12 mouse cellular contexts compared by ENCODE assay signal in the genomic region with DNA sequence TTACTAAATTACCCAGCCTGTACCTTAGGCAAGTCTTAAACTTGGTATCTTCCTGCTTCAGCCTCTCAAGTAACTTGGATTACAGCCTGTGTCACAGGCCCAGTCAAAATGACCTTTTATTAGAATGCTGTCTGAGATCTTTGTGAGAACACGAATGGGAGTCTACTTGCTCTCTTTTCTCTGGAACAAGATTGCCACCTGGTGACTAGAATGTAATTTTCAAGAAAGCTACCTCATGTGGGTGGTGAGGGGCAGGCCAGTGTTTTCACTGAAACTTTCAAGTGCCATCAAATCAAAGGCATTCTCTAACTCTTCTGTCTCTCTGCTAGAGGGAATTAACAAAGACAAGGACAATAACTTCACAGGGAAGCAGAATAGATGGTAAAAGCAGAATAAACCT. TPM values are rescaled to one million over a fixed set of nuclear protein-coding genes. Genes with fewer than 3 reads are reported as not detected.
DNase-seq lines count a peak whose midpoint lies in the region; ATAC-seq lines count a peak whose summit lies in the region.
"Had no signal": no experiment of that assay in that cellular context is flagged by ENCODE, and none has a peak within 500 bp of the region (broad histone marks: within the 10 kb centered on the region; RNA-seq: fewer than 3 reads in every experiment).

No protein-coding gene starts in this region.

- ATAC-seq in inflammation-experienced regulatory T-cells, adult 6 months: no peak
- ATAC-seq: forebrain, embryonic 15.5 days; hindbrain, embryonic 16.5 days had no signal

- DNase-seq in kidney, adult 9 months: peak; percentile 31
- DNase-seq in kidney, adult 11 months: no peak
- DNase-seq in lung, postnatal 36 days: peak; percentile 43
- DNase-seq in lung, adult 18-20 months: no peak
- DNase-seq in ZHBTc4 (ENCODE audit: low read depth, low spot score): peak; percentile 9
- no peak for DNase-seq in spleen, postnatal 4 days (ENCODE audit: low spot score in 2 of 2)
- DNase-seq: cerebellum, adult 2 months; heart, postnatal 14 days; thymus, postnatal 36 days had no signal

RNA-seq across cellular contexts. Expression of gene Manf, which starts 22.0 kb away (rescaled TPM):
- 100 to 1,000 TPM; 139 to 251 (median 140) TPM for polyA plus RNA-seq in inflammation-experienced regulatory T-cells, adult 6 months (2017; shearing (Covaris generic))

RNA-seq across cellular contexts. Expression of gene Rbm15b, which starts 26.5 kb away (rescaled TPM):
- polyA plus RNA-seq in inflammation-experienced regulatory T-cells, adult 6 months (2017; shearing (Covaris generic)): 1 to 10 TPM; 3.8 to 4.7 (median 4.0) TPM

Comparison
In these comparisons a context has a peak if more than half of its experiments do, and no peak if none do; other contexts are left out.
1. DNase-seq: peak in kidney, adult 9 months (single experiment), lung, postnatal 36 days (single experiment) and ZHBTc4 (single experiment); none in kidney, adult 11 months (single experiment), lung, adult 18-20 months (0 of 2) and spleen, postnatal 4 days (0 of 2).